Mouse (Mus musculus): ENCODE data around the gene Ifi27l2a.

DNA sequence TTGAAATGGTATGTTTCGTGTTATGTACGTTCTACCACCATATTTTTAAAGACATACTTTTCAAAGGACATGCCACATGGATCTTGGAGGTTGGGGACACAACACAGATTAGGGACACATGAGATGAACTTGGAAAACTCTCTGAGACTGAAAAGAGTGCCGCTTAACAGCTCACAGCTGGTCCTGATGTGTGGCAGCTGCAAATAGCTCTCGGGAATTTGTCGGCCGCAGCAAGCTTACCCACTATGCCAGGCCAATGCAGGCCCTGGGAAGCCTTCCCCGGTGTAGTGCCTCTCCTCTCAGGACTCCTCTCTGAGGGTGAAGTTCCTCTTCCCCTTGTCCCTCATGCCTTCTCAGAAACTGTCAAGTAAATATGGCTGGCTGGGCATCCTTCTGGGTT lies 46.7 kb downstream of the Ifi27l2a start:
- TF ChIP-seq POLR2A (IDR thresholded peaks at IDR 0.05; ENCODE audit: borderline replicate concordance, low read depth, low read length) (no peak), CTCF (IDR thresholded peaks at IDR 0.05; ENCODE audit: low read depth, low read length) (no peak)

Data from bone marrow macrophage, adult 2 months (primary cell).